Mouse (Mus musculus) heart, postnatal 0 days (tissue): ENCODE measurements around the gene D430042O09Rik.

Source experiments
- CTCF ChIP-seq: IDR thresholded peaks from 2 replicates; pipeline ENCODE4 v1.5.1; 2016; ENCODE audit warnings: antibody characterized with exemption, control low read depth, low read depth
- EP300 ChIP-seq: IDR thresholded peaks from 2 replicates; pipeline ENCODE4 v1.6.1; 2016; ENCODE audit warnings: antibody characterized with exemption, low read depth

DNA sequence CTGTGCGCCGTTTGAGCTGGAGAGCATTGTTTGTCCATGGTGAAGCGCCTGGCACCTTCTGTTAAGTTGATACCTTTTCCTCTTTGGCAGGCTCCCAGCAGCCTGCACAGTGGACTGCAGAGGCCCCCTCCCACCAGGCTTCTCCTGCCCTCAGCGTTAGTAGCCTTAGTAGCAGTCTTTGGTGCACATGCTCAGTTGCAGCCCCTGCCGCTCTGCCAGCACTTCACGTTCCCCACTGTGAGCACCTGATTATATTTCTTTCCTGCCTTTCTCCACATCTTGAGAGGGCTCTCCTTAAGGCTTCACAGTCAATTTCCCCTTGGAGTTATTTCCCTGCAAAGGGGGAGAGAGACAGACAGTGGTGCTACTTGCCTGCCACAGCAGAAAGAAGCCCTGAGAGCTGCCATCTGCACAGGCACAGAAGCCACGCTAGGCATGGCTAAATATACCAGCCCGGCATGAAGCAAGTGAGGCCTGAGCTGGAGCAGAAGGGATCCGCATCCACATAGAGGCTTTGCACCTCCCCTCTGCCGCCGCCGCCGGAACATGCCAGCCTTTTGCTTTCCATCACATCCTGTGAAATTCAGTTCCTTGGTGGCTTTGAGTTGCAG is 65.4 kb downstream of the D430042O09Rik start:
- no peak for TF ChIP-seq CTCF
- TF ChIP-seq EP300: no peak
